Mouse (Mus musculus) liver, adult 2 months (tissue): ENCODE results near the gene P2rx1. TPM values are rescaled to one million over a fixed set of nuclear protein-coding genes. Genes with fewer than 3 reads are reported as not detected.

Source experiments
- DNase-seq: peaks from one replicate; pipeline ENCODE4 v3.0.0-alpha.2; 2011; ENCODE audit warnings: low read depth, low spot score; ENCODE audit errors: extremely low read depth
- H3K27ac ChIP-seq: fragments of 200-500 bp; replicated peaks from 2 replicates; pipeline ENCODE4 v1.5.1; 2012; ENCODE audit warnings: low read depth, mild to moderate bottlenecking, control low read depth, inconsistent platforms, low read length; ENCODE audit not compliant: insufficient read depth
- H3K27me3 ChIP-seq: fragments of 200-500 bp; 2 replicates; pipeline ENCODE4 v1.6.1; 2012; ENCODE audit warnings: mild to moderate bottlenecking, moderate library complexity, low read length, inconsistent platforms; ENCODE audit not compliant: control insufficient read depth, insufficient read depth
- H3K36me3 ChIP-seq: fragments of 200-500 bp; 2 replicates; pipeline ENCODE4 v1.6.1; 2012; ENCODE audit warnings: low read length, inconsistent platforms; ENCODE audit not compliant: control insufficient read depth, insufficient read depth
- H3K4me1 ChIP-seq: fragments of 200-500 bp; 2 replicates; pipeline ENCODE4 v1.6.1; 2011; ENCODE audit warnings: low read length; ENCODE audit not compliant: control insufficient read depth, insufficient read depth
- H3K4me3 ChIP-seq: fragments of 200-500 bp; 2 replicates; pipeline ENCODE4 v1.5.1; 2011; ENCODE audit warnings: low read depth, mild to moderate bottlenecking, control low read depth, low read length, moderate library complexity; ENCODE audit not compliant: insufficient read depth
- H3K79me2 ChIP-seq: fragments of 200-500 bp; 2 replicates; pipeline ENCODE4 v1.6.1; 2012; ENCODE audit warnings: inconsistent platforms, mild to moderate bottlenecking, low read length, moderate library complexity; ENCODE audit not compliant: control insufficient read depth, insufficient read depth
- H3K9ac ChIP-seq: fragments of 200-500 bp; 2 replicates; pipeline ENCODE4 v1.6.1; 2012; ENCODE audit warnings: low read depth, mild to moderate bottlenecking, control low read depth, inconsistent platforms, low read length
- CTCF ChIP-seq: fragments of 200-500 bp; IDR thresholded peaks from 2 replicates; pipeline ENCODE4 v1.5.1; 2011; ENCODE audit warnings: low read depth, low read length, control low read depth
- POLR2A ChIP-seq: fragments of 200-500 bp; IDR thresholded peaks from 2 replicates; pipeline ENCODE4 v1.6.1; 2011; ENCODE audit warnings: low read length, control low read depth; ENCODE audit not compliant: insufficient read depth; ENCODE audit errors: extremely low read depth
- WGBS: fragments of 180-500 bp; shearing (Covaris S2); methylation state at CpG from one replicate; pipeline ENCODE4 v1.1.7; 2018; 5-methylcytosine and 5-hydroxymethylcytosine counted together
- polyA plus RNA-seq: library from polyadenylated mRNA; depleted of rRNA; stranded (reverse); fragments of >200 nt; gene quantifications from 2 replicates; pipeline ENCODE4 v1.2.3, GENCODE M21; 2012
- total RNA-seq: library from RNA; depleted of rRNA; stranded (reverse); fragments of >200 nt; gene quantifications from 2 replicates; pipeline ENCODE4 v1.2.3, GENCODE M21; 2014

The P2rx1 gene
- total and polyA plus RNA-seq, 2 experiments: 0.12 to 0.28 TPM

GRCm38 (mm10) chr11:73013981-73014380, 15.1 kb downstream of the P2rx1 start:
- peak; percentile 24 for DNase-seq
- Histone ChIP-seq H3K4me1 (no peaks in the 10 kb centered on the region), H3K4me3 (no peak overlapping the region), H3K79me2 (no peaks in the 10 kb centered on the region), H3K27me3 (no peaks in the 10 kb centered on the region), H3K9ac (no peak overlapping the region), H3K27ac (no peak overlapping the region), H3K36me3 (no peaks in the 10 kb centered on the region)
- TF ChIP-seq CTCF (no peak), POLR2A (no peak)
- 55% methylated on average over 5 of the region's 5 CpGs for WGBS

- peak; percentile 10 for DNase-seq
- WGBS: 79% methylated on average over 4 of the region's 4 CpGs
- no peak for TF ChIP-seq POLR2A
These were observed 16.0 kb downstream of the P2rx1 start for GRCm38 (mm10) chr11:73014831-73015344.

GRCm38 (mm10) chr11:73015391-73016102, 16.6 kb downstream of the P2rx1 start:
- H3K79me2 ChIP-seq: no peaks in the 10 kb centered on the region
- TF ChIP-seq POLR2A: no peak
- no peak for TF ChIP-seq CTCF
- H3K27ac ChIP-seq: no peak overlapping the region
- 0 out of 2 replicates have a peak, but pooled peaks cover 5% of the 10 kb centered on the region for H3K4me1 ChIP-seq
- no peak overlapping the region for H3K4me3 ChIP-seq
- WGBS: 83% methylated on average over 5 of the region's 5 CpGs
- H3K27me3 ChIP-seq: peaks cover 6% of the 10 kb centered on the region
- no peak for DNase-seq
- no peak overlapping the region for H3K9ac ChIP-seq
- no peaks in the 10 kb centered on the region for H3K36me3 ChIP-seq

More at GRCm38 (mm10) chr11:73014831-73015344, 16.0 kb downstream of the P2rx1 start:
- Histone ChIP-seq H3K36me3 (no peaks in the 10 kb centered on the region), H3K79me2 (no peaks in the 10 kb centered on the region), H3K27ac (no peak overlapping the region), H3K4me3 (no peak overlapping the region), H3K9ac (no peak overlapping the region), H3K4me1 (0 out of 2 replicates have a peak, but pooled peaks cover 5% of the 10 kb centered on the region), H3K27me3 (peaks cover 6% of the 10 kb centered on the region)

- Histone ChIP-seq H3K4me1 (0 out of 2 replicates have a peak, but pooled peaks cover 5% of the 10 kb centered on the region), H3K9ac (no peak overlapping the region), H3K79me2 (no peaks in the 10 kb centered on the region), H3K4me3 (no peak overlapping the region), H3K27ac (no peak overlapping the region), H3K36me3 (no peaks in the 10 kb centered on the region), H3K27me3 (peaks cover 6% of the 10 kb centered on the region)
- 80% methylated on average over 6 of the region's 6 CpGs for WGBS
- DNase-seq: no peak
- TF ChIP-seq CTCF (no peak), POLR2A (no peak)
These were observed 17.2 kb downstream of the P2rx1 start for GRCm38 (mm10) chr11:73016103-73016420.

- H3K79me2 ChIP-seq: no peaks in the 10 kb centered on the region
- no peaks in the 10 kb centered on the region for H3K36me3 ChIP-seq
- DNase-seq: peak; percentile 49
- 0 out of 2 replicates have a peak, but pooled peaks cover 5% of the 10 kb centered on the region for H3K4me1 ChIP-seq
- H3K9ac ChIP-seq: peak within 1 kb of the TSS; percentile 54
- no peak for TF ChIP-seq CTCF
- TF ChIP-seq POLR2A: no peak
- 2% methylated on average over 57 of the region's 57 CpGs for WGBS
- no peak within 1 kb of the TSS for H3K27ac ChIP-seq
- peaks cover 6% of the 10 kb centered on the region for H3K27me3 ChIP-seq
- peak within 1 kb of the TSS; percentile 68 for H3K4me3 ChIP-seq
These were observed 19.7 kb downstream of the P2rx1 start, which contains the start of gene Camkk1 for GRCm38 (mm10) chr11:73018471-73019146. Gene Camkk1, plus strand, starts transcription at chr11:73019008.
